Mouse (Mus musculus): ENCODE measurements around the gene Foxn2. TPM values are rescaled to one million over a fixed set of nuclear protein-coding genes. Genes with fewer than 3 reads are reported as not detected.

The Foxn2 gene
- total RNA-seq, 2 experiments from 2014 or later: 11.9 to 13.5 TPM

GRCm38 (mm10) chr17:88530667-88531066 is 90.2 kb downstream of the Foxn2 start:
- intact Hi-C loops (cut with DNase I): loop anchor here (1.0 kb wide), 1 partner anchor 111 kb away; no protein-coding TSS in a partner anchor
- DNase-seq: no peak

- DNase-seq: no peak
- intact Hi-C loops (cut with DNase I): no loop called here
These were observed 90.7 kb downstream of the Foxn2 start for GRCm38 (mm10) chr17:88531176-88531575.

DNA sequence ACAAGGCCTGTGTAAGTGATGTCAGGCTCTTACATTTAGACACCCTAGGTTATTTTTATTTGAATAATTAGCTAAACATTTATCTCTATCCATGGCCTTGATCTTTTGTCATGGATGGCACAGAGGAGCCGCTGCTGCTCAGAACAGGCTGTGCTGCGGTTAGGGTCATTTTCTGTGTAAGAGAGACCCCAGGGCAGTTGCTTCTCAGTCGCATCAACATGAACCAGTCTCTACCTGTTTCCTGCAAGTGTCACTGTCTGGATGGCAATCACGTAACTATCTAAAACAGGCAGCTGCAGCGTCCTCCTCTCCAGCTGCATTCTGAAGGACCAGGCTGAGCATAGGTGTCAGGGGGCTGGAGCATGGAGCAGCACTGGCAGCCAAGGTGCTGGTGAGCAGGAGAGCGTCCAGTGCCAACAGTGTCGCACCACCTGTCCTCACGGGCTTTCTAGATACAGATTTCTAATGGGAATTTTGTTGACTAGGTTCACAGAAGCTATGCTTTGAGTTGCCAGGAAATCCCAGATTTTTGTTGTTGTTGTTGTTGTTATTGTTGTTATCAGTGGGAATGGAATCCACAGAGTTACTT is 97.4 kb downstream of the Foxn2 start:
- intact Hi-C loops (cut with DNase I): no loop called here
- DNase-seq: no peak

Other genes with a start within 250 kb of the Foxn2 start
- 10 to 100 TPM; 11.4 to 12.3 TPM for gene Ppp1r21, start 89.4 kb downstream of the Foxn2 start, total RNA-seq (2021)
- gene Ston1, start 157.0 kb downstream of the Foxn2 start, total RNA-seq (2021): 10 to 100 TPM; 25.4 to 25.6 TPM
- gene Gtf2a1l, start 227.9 kb downstream of the Foxn2 start, total RNA-seq (2021): not detected

Data from heart, postnatal 14 days (tissue).